Mouse (Mus musculus) hindlimb bud, embryonic 11.5 days (tissue): ENCODE measurements around the gene Bfsp1.

Experiments
- DNase-seq: peaks from one replicate; pipeline ENCODE4 v3.0.0-alpha.2; 2012; ENCODE audit warnings: low read depth, low spot score; ENCODE audit errors: extremely low spot score

The Bfsp1 gene

DNA sequence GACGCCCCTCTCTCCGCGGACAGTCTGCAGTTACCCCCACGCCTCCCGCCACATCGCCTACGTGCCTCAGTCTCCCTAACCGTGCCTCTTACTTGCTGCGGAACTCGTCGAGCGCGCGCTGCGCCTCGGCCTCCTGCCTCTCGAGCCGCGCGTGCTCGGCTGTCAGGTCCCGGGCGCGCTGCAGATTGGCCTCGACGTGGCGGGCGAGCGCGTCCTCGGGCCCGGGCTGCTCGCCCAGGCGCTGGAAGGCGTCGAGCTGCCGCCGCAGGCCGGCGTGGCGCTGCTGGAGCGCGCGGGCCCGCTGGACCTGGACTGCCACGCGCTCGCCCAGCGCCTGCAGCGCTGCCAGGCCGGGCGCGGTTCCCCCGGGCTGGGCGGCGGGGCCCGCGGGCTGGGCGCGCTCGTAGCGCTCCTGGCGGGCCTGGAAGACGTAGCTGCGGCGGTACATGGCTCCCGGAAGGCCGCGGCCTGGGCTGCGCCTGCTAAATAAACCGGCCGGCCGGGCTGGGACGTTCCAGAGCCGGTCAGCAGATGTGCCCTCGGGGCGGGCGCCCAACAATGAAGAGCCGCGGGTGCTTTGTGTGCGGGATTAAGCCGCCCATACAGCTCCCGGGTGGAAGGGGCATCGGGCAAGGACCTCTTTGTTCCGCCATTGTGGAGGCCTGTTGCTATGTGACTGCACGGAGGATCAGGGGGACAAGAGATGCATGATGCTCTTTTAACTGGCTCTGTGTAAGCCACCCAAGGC, at the start of gene Bfsp1:
Bfsp1 (minus strand) TSS at position 690 of the 748 bp plus-strand sequence.
- DNase-seq = no peak

- no peak for DNase-seq
Observed at GRCm38 (mm10) chr2:143912199-143912598, 49.2 kb upstream of the Bfsp1 start.

- no peak for DNase-seq
Observed at GRCm38 (mm10) chr2:143909230-143909629, 46.3 kb upstream of the Bfsp1 start.

DNA sequence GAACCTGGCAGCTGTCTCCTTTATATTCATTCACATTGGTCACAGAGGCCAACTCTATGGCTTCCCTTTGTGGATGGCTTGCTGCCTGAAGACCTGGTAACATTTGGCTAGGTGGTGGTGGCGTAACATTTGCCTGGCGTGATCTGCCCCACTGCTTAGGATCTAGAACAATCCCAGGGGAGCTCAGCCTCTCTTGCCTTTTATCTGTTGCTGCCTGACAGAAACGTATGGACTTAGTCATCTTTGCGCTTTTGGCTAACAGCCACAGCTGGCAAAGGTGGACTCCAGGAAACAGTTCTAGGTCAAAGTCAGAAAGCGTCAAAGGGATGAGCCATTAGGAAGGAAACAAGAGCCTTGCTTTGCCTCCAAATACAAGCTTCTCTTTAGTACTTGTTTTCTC, 41.9 kb upstream of the Bfsp1 start:
- no peak for DNase-seq

- no peak for DNase-seq
Observed at GRCm38 (mm10) chr2:143903376-143904045, 40.5 kb upstream of the Bfsp1 start.

GRCm38 (mm10) chr2:143900821-143901351, 37.9 kb upstream of the Bfsp1 start:
- DNase-seq = no peak

DNA sequence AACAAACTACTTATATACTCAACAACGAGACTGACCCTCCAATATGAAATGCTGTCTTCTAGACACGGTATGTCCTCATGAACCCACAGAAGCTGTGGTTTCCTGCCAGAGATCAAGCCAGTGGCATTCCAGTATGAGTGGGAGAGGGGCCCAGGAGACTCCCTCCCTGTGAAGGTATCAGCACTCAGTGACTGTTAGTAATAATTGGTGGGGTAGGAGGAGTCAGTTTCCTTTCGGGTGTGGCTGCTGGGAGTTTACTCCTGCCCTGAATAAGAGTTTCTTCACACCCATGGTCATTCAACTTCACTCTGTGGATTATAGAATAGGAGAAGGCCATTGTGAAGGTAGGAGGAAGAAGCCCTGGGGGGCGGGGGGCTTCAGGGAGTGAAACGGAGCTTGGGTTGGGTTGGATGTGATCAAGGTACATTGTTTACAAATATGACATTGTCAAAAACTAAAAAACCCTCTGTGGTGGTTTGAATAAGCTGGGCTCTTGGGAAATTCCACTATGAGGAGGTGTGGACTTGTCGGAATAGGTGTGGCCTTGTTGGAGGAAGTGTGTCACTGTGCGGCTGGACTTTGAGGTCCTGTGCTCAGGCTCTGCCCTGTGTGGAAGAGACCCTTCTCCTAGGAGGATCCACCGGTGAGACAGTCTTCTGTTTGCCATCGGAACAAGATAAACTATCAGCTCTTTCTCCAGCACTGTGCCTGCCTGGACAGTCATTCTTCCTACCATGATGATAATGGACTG, 36.7 kb upstream of the Bfsp1 start:
- DNase-seq = no peak

GRCm38 (mm10) chr2:143891302-143892048, 28.5 kb upstream of the Bfsp1 start:
- DNase-seq = no peak

DNA sequence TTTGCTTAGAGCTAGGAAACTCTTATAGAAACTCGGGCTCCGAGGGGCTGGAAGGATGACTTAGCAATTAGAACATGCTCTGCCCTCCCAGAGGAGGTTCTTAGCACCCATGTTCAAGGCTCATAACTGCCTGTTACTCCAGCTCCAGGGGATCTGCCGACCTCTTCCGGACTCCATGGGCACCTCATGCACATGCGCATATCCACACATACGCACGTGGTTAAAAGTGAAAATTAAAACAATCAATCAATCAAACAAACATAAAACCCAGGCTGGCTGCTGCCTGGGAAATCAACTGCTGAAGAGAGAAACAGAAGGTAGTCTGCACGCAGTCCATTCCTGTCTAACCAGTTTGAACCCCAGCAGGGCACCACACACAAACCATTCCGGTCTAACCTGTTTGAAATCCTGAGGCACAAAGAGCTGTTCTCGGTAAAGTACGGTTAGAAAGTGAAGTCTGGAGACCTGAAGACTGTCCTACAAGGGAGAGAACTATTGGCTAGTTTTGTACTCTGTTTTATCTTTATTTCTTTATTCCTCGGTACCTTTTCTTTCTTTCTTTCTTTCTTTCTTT, 27.0 kb upstream of the Bfsp1 start:
- peak; percentile 31 for DNase-seq

DNA sequence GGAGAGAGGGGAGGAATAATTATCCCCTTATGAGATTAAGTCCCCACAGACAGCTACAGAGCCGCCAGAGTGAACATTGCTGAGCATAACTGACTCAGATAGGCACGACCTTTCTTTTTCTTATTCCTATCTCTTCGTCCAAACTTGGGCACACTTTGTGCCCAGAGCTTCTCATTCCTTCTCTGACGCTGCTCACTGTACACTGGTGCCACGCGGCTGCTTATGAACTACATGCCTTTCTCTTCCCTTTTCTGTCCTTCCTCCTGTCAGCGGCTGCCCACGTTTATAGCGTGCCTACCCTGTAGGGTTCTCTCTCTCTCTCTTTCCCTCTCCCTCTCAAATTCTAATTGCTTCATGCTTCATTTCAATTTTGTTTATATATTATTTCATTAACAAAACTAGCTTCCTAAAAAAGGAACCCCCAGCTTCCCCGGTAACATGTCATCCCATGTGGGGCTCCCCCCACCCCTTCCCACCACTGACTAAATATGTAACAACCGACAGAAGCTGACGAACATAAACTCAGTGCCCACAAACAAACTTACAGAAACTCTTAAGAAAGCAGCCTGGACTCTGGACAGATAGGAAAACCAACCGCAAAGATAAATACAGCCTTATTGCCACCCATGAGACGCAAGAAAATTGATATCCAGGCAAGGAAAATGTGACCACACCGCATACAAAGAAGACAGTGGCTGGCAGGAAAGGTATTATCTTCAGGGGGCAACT, 26.3 kb upstream of the Bfsp1 start:
- DNase-seq = no peak

DNA sequence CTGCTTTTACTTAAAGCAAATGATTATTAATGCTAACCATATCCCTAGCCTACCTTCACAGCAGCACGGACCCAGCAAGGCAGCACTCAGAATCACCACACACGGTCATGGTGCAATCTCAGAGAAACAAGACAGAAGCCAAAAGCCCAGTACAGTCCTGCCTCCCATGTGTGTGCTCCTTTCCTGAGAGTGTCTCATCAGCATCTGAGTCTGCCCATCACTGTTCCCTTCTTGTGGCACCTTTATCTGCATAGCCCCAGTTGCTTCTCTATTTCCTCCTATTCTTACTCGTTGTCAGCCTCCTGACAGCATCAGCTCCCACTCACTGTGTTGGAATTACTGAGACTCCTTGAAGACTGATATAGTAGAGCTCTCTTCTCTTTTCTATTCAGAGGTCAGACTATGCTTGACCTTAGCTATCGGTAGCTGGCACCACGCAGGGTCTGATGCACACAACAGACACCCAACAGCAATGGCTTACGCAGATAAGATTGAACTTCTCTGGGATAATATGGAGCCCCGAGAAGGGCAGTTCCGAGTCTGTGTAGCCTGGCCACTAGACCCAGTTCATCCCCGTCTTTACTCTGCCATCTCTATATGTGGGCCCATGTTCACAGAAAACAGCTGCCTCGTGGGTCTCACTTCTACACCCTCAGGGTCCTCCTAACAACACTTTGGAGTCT, 19.8 kb upstream of the Bfsp1 start:
- DNase-seq = no peak

- DNase-seq = no peak
Observed at GRCm38 (mm10) chr2:143882002-143882401, 19.0 kb upstream of the Bfsp1 start.

DNA sequence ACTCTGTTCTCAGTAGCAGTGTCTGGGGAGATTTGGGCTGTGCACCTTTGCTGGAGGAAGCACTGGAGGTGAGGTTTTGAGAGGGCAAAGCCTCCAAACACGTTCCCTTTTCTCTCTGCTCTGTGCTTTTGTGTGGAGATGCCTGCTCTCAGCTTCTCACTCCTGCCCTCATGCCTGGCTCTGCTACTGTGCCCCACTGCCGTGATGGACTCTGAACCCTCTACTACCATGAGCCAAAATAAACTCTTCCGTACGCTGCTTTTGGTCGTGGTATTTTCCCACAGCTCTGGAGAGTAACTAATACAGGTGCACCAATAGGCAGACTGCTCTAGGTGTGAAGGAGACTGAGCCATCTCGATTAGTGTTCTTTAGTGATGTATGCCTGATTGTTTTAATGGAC, 16.3 kb upstream of the Bfsp1 start:
- no peak for DNase-seq

- no peak for DNase-seq
Observed at GRCm38 (mm10) chr2:143876929-143877632, 14.1 kb upstream of the Bfsp1 start.

DNA sequence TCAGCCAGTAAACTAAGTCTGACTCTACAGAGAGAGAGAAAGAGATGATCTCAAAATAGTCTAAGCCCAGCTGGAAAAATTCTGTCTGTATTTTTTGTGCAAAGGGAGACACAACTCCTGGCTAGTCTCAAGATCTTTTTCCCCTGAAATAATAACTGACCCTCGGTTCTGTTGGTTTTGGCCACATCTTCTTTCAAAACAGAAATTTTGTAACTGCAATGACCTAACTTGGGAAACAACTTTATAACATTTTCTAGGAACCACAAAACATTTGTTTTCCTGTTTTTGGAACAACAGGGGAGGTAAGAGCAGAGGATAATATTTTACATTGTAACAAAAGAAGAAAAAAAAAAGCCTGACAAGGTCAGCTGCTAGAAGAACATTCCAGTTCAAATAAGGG, 13.1 kb upstream of the Bfsp1 start:
- no peak for DNase-seq

GRCm38 (mm10) chr2:143870936-143871688, 8.1 kb upstream of the Bfsp1 start:
- no peak for DNase-seq

GRCm38 (mm10) chr2:143867326-143867725, 4.4 kb upstream of the Bfsp1 start:
- no peak for DNase-seq

DNA sequence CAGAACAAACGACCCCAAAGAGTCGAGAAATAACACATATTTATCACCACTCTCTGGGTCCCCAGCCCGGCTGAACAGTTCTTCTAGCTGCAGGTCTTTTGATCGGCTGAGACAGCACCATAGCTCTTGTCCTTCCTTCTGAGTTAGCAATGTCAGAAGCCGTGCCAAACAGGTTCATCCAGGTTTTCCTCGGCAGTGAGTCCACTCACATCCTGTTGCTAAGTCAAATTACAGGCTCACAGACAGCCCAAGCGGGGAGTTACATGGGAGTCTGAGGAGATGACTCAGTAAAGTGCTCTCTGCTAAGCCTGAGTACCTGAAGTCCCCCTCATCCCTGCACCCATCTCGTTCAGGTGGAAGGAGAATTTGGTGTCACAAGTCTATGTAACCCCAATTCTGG, 1.6 kb upstream of the Bfsp1 start:
- no peak for DNase-seq
